Mouse (Mus musculus) skeletal muscle tissue, adult 2 months (tissue): Measurements from ENCODE around the gene Gm45717.
"Not testable (repeated sequence)": the region's sequence is repeated elsewhere in the genome, so short reads cannot be mapped to it uniquely, and the experiment has no call there.

Experiments used
- DNase-seq: peaks from one replicate; pipeline ENCODE4 v3.0.0-alpha.2; 2012; ENCODE audit warnings: low read depth, low spot score

Gm45717 gene

DNA sequence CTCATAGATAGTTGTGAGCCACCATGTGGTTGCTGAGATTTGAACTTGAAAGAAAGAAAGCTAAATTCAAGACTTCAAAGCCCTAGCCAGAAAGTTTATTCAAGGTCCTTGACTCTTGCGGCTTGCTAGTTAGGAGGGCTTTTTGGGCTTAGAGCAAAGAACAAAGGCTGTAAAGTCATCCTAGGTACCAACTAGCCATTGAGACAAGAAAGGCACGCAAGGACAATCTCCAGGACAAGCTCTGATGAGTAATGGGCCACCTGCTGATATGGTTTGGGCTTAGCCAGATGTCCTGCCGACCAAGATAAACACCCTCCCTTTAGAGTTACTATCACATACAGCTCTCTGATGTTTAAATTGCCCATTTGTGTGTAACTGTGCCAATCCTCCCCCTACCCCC is 13.0 kb upstream of the Gm45717 start:
- DNase-seq = not testable (repeated sequence)

- no peak for DNase-seq
These were observed 12.3 kb upstream of the Gm45717 start for GRCm38 (mm10) chr7:140967862-140968591.

DNA sequence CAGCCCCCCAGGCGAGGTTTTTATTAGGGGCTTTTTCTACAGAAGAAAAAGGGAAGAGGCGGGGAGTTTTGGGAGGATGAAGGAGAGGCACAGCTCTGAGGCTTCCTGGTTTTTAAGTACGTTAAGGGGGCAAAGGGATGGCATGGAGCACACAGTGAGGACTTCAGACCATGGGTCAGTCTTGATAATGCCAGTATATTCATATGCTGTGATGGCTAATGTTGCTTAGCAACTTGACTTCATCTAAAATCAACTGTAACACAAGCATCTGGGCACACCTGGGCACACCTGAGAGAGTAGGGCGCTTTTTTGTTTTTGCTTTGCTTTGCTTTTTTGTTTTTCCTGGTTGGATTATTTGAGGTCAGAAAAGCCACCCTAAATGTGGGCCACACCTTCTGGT is 11.2 kb upstream of the Gm45717 start, which contains the start of gene Ifitm1:
Gene Ifitm1 (plus strand): TSS at position 301 of the 400 bp plus-strand sequence.
- no peak for DNase-seq

- no peak for DNase-seq
These were observed 7.0 kb upstream of the Gm45717 start for GRCm38 (mm10) chr7:140962733-140963132.

GRCm38 (mm10) chr7:140961416-140961815 is 5.7 kb upstream of the Gm45717 start:
- DNase-seq = no peak

- no peak for DNase-seq
These were observed 4.3 kb upstream of the Gm45717 start for GRCm38 (mm10) chr7:140960026-140960425.

- no peak for DNase-seq
These were observed 3.6 kb upstream of the Gm45717 start for GRCm38 (mm10) chr7:140959181-140959901.

DNA sequence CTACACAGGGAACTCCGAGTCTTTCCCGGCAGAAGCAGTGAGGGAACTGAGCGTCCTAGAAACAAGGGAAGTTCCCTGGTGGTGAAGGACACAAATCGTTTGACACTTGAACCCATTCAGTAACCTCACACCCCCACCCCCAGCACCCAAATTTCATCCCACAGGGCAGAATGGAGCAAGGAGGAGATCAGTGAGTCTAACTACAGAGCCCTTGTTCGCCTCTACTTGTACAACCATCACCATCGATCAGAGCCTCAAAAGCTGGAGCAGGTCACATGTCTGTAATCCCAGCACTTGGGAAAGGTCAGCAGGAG is 776 bp upstream of the Gm45717 start:
- DNase-seq = no peak

DNA sequence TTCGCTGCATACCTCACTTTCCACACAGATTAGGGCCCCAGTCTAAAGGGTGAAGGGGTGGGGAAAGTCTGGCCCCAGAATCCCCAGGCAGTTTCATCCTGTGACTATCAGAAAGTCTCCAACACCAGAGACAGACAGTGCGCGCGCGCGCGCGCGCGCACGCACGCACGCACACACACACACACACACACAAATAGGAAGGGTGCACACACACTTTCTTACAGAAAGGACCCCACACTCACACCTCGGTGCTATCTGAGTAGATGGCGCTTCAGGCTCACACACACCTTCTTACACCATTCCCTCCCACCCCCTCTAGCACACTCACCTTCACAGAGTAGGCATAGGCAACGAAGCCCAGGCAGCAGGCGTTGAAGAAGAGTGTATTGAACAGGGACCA is 395 bp downstream of the Gm45717 start:
- no peak for DNase-seq

GRCm38 (mm10) chr7:140954733-140955071 is 1.0 kb downstream of the Gm45717 start:
- DNase-seq = no peak

DNA sequence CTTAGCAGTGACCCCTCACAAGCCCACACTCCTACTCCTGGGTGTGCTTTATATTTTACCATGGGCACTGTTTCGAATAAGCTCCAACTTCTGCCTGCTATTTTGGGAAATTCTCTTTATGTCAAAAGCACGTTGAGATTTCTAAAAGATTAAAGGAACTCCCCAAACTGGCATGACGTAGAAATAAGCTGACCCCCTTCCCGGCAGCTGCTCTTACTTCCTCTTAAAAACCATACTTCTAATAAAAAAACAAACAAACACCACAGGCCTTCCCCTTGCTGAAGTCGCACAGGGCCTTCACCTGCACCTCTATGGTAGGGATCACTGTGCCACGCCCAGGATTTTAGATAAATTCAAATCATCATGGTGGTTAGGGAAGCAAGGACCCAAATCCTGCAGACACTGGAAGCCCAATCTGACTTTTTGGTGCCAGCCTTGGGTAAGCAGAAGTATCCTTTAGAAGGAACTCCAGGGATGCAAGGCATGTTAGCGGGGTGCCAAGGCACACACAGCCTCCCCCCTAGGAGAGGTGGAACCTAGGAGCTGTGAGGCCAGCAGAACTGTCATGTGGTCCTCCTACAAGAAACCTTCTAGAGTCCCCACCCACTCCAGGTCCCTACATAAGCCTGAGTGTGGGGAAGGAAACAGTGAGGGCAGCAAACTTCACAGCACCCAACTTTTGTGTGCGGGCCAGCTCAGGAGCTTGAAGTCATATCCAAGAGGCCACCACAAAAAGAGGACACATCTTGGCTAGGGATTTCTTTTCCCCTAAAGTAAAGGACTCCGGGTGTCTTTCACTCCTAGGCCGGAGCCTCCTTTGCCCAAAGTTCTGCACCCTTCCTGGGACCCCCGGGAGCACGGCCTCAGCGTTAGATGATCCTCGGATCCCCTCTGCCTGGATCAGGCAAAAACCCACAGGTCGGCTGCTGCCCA is 1.7 kb downstream of the Gm45717 start:
- DNase-seq = no peak

- no peak for DNase-seq
These were observed 2.6 kb downstream of the Gm45717 start for GRCm38 (mm10) chr7:140953133-140953532.

DNA sequence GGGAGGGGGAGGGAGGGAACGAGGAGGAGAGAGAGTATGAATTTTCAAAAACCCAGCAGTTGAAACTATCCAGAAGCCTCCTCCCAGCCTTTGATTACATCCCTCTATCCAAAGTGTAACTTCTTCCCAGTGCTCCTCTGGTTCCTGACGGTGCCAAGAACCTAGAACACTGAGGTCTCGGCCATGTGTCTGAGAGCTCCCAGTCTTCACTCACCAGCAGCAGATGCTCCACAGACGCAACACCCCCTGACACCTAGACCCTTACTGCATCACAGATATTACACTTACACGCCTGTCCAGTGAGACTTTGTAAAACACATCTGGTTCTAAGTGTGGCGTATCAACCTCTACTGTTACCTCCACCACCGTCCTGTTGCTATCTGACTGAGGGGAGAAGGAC is 3.3 kb downstream of the Gm45717 start:
- no peak for DNase-seq

GRCm38 (mm10) chr7:140951765-140952164 is 4.0 kb downstream of the Gm45717 start:
- no peak for DNase-seq

- DNase-seq = no peak
These were observed 4.7 kb downstream of the Gm45717 start for GRCm38 (mm10) chr7:140951051-140951450.

DNA sequence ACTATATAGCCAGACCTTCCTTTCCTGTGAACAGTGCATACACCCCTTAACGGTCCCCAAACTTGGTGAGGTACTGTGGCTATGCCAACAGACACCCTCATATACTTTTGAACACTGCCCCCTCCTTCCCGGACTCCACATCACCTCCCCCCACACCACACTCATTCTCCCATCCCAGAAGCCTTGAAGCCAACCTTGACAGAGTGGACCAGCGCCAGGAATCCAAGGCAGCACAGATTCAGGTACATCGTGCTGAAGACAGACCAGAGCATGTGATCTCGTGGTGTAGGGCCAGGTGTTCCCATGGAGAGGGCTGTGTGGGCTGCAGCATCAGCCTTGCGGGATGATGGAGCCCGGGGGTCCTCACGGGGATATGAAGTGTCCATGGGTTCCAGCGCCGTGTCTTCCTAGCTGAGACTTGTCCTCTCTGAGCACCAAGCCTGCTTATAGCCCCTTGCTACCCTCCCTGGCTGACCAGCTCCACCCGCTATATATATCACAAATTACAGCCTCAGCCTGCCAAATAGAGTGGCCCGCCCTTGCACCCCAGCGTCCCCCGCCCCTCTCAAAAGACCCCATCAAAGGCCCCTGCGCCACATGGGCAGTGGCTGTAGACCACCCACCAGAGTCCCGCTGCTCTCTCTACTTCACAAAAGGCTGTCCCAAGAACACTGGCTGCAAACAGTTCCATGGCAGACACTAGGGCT is 5.8 kb downstream of the Gm45717 start, which contains the start of gene Ifitm5:
Gene Ifitm5 (minus strand): TSS at position 468 of the 707 bp plus-strand sequence.
- DNase-seq = no peak

DNA sequence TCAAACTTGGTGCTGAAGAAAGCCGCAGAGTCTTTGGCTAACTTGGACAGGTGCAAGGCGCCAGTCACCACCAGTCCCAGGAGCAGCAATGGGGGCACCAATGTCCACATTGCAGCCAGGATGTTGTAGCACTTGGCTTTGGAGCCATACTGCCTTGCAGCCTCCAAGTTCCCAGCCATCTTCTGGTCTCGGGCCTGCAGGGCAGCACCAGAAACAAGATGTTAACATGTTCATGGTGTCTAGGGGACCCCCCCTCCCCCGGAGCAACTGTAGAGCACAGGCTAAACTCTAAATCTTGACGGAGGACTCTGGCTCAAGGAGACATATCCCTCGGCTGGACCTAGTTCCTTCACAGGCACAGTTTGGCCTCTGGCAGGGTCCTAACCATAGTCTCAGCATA is 6.5 kb downstream of the Gm45717 start:
- DNase-seq = no peak

GRCm38 (mm10) chr7:140948161-140948560 is 7.6 kb downstream of the Gm45717 start:
- no peak for DNase-seq

DNA sequence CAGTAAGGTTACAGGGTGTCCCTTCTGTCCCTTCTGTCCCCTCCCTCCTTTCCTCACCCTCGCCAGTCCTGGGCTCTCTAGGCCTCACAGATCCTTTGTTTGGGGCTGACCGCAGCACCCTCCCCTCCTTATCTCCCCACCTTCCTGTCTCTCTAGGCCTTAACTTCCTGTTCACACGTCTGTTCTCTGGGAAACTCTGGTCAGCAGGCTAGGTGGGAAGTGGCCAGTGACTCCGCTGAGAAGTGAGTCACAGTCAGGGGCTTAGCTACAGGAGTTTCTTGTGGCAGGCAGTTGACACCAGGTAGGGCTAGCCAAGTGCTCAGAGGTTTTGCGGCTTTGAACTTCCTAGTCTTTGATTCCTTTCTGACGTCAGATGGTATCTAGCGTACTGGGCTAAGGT is 8.8 kb downstream of the Gm45717 start:
- DNase-seq = no peak

DNA sequence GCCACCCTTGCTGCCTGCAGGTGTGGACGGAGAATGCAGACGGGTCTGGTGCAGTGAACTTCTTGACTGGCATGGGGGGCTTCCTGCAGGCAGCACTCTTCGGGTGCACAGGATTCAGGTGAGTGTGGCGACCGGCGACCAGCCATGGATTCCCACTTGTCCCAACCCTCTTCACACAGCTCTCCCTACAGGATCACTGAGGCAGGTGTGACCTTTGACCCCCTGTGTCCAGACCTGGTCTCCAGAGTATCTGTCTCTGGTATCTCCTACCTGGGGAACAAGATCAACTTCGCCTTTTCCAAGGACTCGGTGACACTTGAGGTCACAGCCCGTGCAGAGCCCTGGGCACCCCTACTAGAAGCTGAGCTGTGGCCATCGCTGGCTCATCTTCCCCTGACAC is 9.4 kb downstream of the Gm45717 start:
- no peak for DNase-seq

DNA sequence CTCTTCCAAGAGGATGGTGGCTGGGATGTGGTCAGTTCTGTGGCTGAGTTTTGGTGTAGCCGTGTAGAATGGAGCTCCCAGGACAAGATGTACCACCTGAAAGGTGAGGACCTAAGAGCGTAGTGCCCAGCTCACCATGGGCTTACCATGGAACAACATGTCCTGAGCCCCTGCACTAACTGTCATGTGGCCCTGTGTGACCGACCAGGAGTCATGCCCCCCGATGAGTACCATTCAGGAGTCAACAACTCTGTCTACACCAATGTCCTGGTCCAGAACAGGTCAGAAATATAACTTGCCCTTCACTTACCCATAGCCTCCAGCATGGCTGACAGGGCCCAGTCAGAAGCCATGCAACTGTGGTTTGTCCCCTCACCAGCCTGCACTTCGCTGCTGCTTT is 10.5 kb downstream of the Gm45717 start:
- DNase-seq = no peak

DNA sequence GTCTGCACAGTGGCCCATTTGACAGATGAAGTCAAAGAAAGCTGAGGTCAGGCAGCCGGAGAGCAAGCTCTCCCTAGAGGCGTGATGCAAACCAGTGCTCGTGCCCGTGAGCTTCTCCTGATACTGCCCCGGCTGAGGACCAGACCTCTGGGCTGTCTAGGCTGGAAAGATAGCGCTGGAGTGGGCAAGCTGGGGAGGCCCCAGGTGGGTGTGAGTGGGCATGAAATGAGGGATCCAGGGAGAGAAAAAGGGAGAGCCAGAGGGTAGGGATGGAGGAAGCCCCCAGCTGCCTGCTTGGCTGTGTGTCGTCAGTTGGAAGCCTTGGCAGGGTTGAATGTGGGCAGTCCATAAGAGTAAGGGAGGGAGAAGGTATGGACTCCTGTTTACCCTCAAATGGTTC is 11.5 kb downstream of the Gm45717 start:
- DNase-seq = no peak
